ENCODE assay signal across 16 mouse cellular contexts in the genomic region with DNA sequence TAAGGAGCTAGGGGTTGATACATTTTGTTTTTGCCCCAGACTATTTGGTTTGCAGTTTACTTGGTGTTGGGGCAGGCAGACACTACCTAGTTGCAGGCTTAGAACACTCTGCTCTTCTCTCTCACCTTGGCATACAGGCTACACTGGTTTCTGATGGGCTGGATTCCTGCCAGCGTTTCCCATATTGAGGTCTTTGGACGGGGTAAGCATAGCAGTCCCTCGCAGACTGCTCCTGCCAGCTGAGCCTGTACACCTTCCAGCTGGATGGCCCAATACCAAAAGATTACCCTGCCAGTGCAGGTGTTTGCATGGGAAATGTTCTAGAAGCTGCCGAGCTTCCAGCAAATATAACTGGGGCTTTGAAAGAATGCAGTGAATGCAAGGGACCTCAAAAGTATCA. TPM values are rescaled to one million over a fixed set of nuclear protein-coding genes. Genes with fewer than 3 reads are reported as not detected.
DNase-seq lines count a peak whose midpoint lies in the region; ATAC-seq lines count a peak whose summit lies in the region.
"Had no signal": no experiment of that assay in that cellular context is flagged by ENCODE, and none has a peak within 500 bp of the region (broad histone marks: within the 10 kb centered on the region; RNA-seq: fewer than 3 reads in every experiment).

No protein-coding gene starts in this region.

- no peak overlapping the region for H3K4me3 ChIP-seq in embryonic facial prominence, embryonic 14.5 days (ENCODE audit: low read depth, low read length)
- H3K4me3 ChIP-seq in embryonic facial prominence, embryonic 10.5 days, result no peak overlapping the region
- H3K4me3 ChIP-seq: erythroblast, embryonic 14.5 days; heart, embryonic 15.5 days; intestine, embryonic 15.5 days; liver, embryonic 12.5 days had no signal

- intact Hi-C loops in left cerebral cortex, postnatal 4 days (cut with DNase I), result no loop called here
- intact Hi-C loops in left cerebral cortex, postnatal 10 days (cut with DNase I), result no loop called here
- intact Hi-C loops in heart, postnatal 14 days (cut with DNase I), result no loop called here

- ATAC-seq in embryonic facial prominence, embryonic 14.5 days (ENCODE audit: low read depth), result peak; percentile 85
- ATAC-seq: intestine, embryonic 15.5 days; liver, embryonic 12.5 days; Patski had no signal

- no peak overlapping the region for H3K27ac ChIP-seq in embryonic facial prominence, embryonic 14.5 days (replicated peaks; ENCODE audit: low read depth, low read length)
- H3K27ac ChIP-seq in embryonic facial prominence, embryonic 10.5 days (replicated peaks), result no peak overlapping the region
- H3K27ac ChIP-seq: heart, embryonic 15.5 days; intestine, embryonic 15.5 days; kidney, postnatal 0 days; liver, embryonic 12.5 days had no signal

- no peaks in the 10 kb centered on the region for H3K27me3 ChIP-seq in embryonic facial prominence, embryonic 14.5 days (replicated peaks; ENCODE audit: control insufficient read depth, insufficient read depth, low read length)
- no peaks in the 10 kb centered on the region for H3K27me3 ChIP-seq in embryonic facial prominence, embryonic 10.5 days (replicated peaks; ENCODE audit: low read depth, poor library complexity, severe bottlenecking)
- H3K27me3 ChIP-seq: heart, embryonic 15.5 days; intestine, embryonic 15.5 days; liver, embryonic 12.5 days had no signal

- no peak overlapping the region for H3K4me2 ChIP-seq in embryonic facial prominence, embryonic 14.5 days (ENCODE audit: low read depth, low read length)
- H3K4me2 ChIP-seq: heart, embryonic 15.5 days; intestine, embryonic 15.5 days; liver, embryonic 12.5 days had no signal

- DNase-seq in embryonic facial prominence, embryonic 14.5 days (ENCODE audit: low spot score), result peak; percentile 45
- DNase-seq in embryonic facial prominence, embryonic 10.5 days (ENCODE audit: low spot score), result no peak
- DNase-seq in left cerebral cortex, postnatal 4 days, result peak; percentile 68
- DNase-seq in left cerebral cortex, postnatal 10 days (ENCODE audit: extremely low spot score in 1 of 2, low spot score in 2 of 2), result no peak
- peak; percentile 42 for DNase-seq in cerebellum, adult 8-10 months
- DNase-seq in heart, postnatal 14 days, result peak; percentile 24 to 32
- no peak for DNase-seq in embryo, embryonic 10 days (ENCODE audit: low spot score)
- no peak for DNase-seq in embryo, embryonic 9.5 days (ENCODE audit: extremely low spot score)
- DNase-seq: lung, postnatal 10 days; thymus, postnatal 14 days had no signal

- 65% methylated on average over 4 of the region's 4 CpGs for WGBS in embryonic facial prominence, embryonic 14.5 days
- WGBS in embryonic facial prominence, embryonic 10.5 days, result 89% methylated on average over 4 of the region's 4 CpGs

- no peaks in the 10 kb centered on the region for H3K36me3 ChIP-seq in embryonic facial prominence, embryonic 14.5 days (ENCODE audit: control insufficient read depth, insufficient read depth, low read length)
- H3K36me3 ChIP-seq in embryonic facial prominence, embryonic 10.5 days (replicated peaks), result no peaks in the 10 kb centered on the region
- H3K36me3 ChIP-seq: heart, embryonic 15.5 days; intestine, embryonic 15.5 days; liver, embryonic 12.5 days had no signal

- H3K4me1 ChIP-seq in embryonic facial prominence, embryonic 14.5 days (ENCODE audit: control insufficient read depth, insufficient read depth, low read length), result no peaks in the 10 kb centered on the region
- no peaks in the 10 kb centered on the region for H3K4me1 ChIP-seq in embryonic facial prominence, embryonic 10.5 days
- H3K4me1 ChIP-seq: intestine, embryonic 15.5 days; liver, embryonic 12.5 days had no signal

- no peaks in the 10 kb centered on the region for H3K9me3 ChIP-seq in embryonic facial prominence, embryonic 14.5 days (ENCODE audit: control insufficient read depth, low read length)
- H3K9me3 ChIP-seq in embryonic facial prominence, embryonic 10.5 days, result no peaks in the 10 kb centered on the region
- H3K9me3 ChIP-seq: heart, embryonic 15.5 days; intestine, embryonic 15.5 days; liver, embryonic 12.5 days had no signal

- no peak overlapping the region for H3K9ac ChIP-seq in embryonic facial prominence, embryonic 14.5 days (ENCODE audit: low read depth, low read length)
- H3K9ac ChIP-seq: heart, embryonic 15.5 days; intestine, embryonic 15.5 days; liver, embryonic 12.5 days had no signal

RNA-seq across cellular contexts. Expression of gene Ogfrl1, which starts 45.8 kb away (rescaled TPM):
- 12.9 and 13.8 TPM in 2 replicates for polyA plus RNA-seq in embryonic facial prominence, embryonic 14.5 days (2014; fragmentation: Nextera tagmentation; extraction: Ambion mirVana)
- 6.3 and 6.6 TPM in 2 replicates for polyA plus RNA-seq in embryonic facial prominence, embryonic 10.5 days (2016; fragmentation: Nextera tagmentation; extraction: Ambion mirVana)
- 10 to 100 TPM; 23.0 to 25.8 TPM for total RNA-seq in left cerebral cortex, postnatal 4 days (2021)
- total RNA-seq in left cerebral cortex, postnatal 10 days (2021), result 10 to 100 TPM; 39.3 to 46.9 TPM
- 10 to 100 TPM; 14.0 to 14.5 TPM for total RNA-seq in heart, postnatal 14 days (2021)

Comparison
In these comparisons a context has a peak if more than half of its experiments do, and no peak if none do; other contexts are left out.
1. DNase-seq: peak in embryonic facial prominence, embryonic 14.5 days (single experiment), left cerebral cortex, postnatal 4 days (single experiment), cerebellum, adult 8-10 months (single experiment) and heart, postnatal 14 days (2 of 2); none in embryonic facial prominence, embryonic 10.5 days (single experiment), left cerebral cortex, postnatal 10 days (0 of 2), embryo, embryonic 10 days (single experiment) and embryo, embryonic 9.5 days (single experiment).